Mouse (Mus musculus) small intestine, adult 2 months (tissue): ENCODE data around the gene Polq. TPM values are rescaled to one million over a fixed set of nuclear protein-coding genes. Genes with fewer than 3 reads are reported as not detected.
"Not testable (repeated sequence)": the region's sequence is repeated elsewhere in the genome, so short reads cannot be mapped to it uniquely, and the experiment has no call there.

Experiments used
- H3K27ac ChIP-seq: fragments of 200-500 bp; 2 replicates; pipeline ENCODE4 v1.5.1; 2012; ENCODE audit warnings: low read depth, low read length, control low read depth, inconsistent platforms; ENCODE audit not compliant: insufficient read depth
- H3K27me3 ChIP-seq: fragments of 200-500 bp; 2 replicates; pipeline ENCODE4 v1.6.1; 2012; ENCODE audit warnings: mild to moderate bottlenecking, moderate library complexity, low read length, inconsistent platforms; ENCODE audit not compliant: control insufficient read depth, insufficient read depth
- H3K36me3 ChIP-seq: fragments of 200-500 bp; 2 replicates; pipeline ENCODE4 v1.6.1; 2012; ENCODE audit warnings: mild to moderate bottlenecking, low read length, control low read depth, inconsistent platforms; ENCODE audit not compliant: control insufficient read depth, insufficient read depth
- H3K4me1 ChIP-seq: fragments of 200-500 bp; 2 replicates; pipeline ENCODE4 v1.6.1; 2012; ENCODE audit warnings: low read length, inconsistent platforms, mixed read lengths; ENCODE audit not compliant: control insufficient read depth, insufficient read depth, insufficient read length
- H3K4me3 ChIP-seq: fragments of 200-500 bp; 2 replicates; pipeline ENCODE4 v1.5.1; 2012; ENCODE audit warnings: low read depth, mild to moderate bottlenecking, control low read depth, inconsistent platforms, low read length, moderate library complexity
- CTCF ChIP-seq: fragments of 200-500 bp; IDR thresholded peaks from 2 replicates; pipeline ENCODE4 v1.5.1; 2012; ENCODE audit warnings: low read depth, mild to moderate bottlenecking, control low read depth, inconsistent platforms, low read length, moderate library complexity, mixed read lengths; ENCODE audit not compliant: insufficient replicate concordance, insufficient read length; ENCODE audit errors: extremely low read depth
- POLR2A ChIP-seq: fragments of 200-500 bp; IDR thresholded peaks from 2 replicates; pipeline ENCODE4 v1.6.1; 2012; ENCODE audit warnings: low read depth, mild to moderate bottlenecking, control low read depth, inconsistent platforms, low read length, moderate library complexity
- WGBS: fragments of 180-500 bp; shearing (Covaris S2); methylation state at CpG from one replicate; pipeline ENCODE4 v1.1.7; 2018; 5-methylcytosine and 5-hydroxymethylcytosine counted together
- polyA plus RNA-seq: library from polyadenylated mRNA; depleted of rRNA; stranded (reverse); fragments of >200 nt; gene quantifications from 2 replicates; pipeline ENCODE4 v1.2.3, GENCODE M21; 2012; rRNA removed

The Polq gene
- polyA plus RNA-seq, 1 experiment = 0.13 TPM

GRCm38 (mm10) chr16:37089648-37090047 is 78.1 kb downstream of the Polq start:
- 76% methylated on average over 1 of the region's 1 CpGs for WGBS
- Histone ChIP-seq H3K4me1 (peaks cover 4% of the 10 kb centered on the region; the same call in 1 of the 2 replicates), H3K36me3 (no peaks in the 10 kb centered on the region), H3K4me3 (no peak overlapping the region), H3K27ac (no peak overlapping the region), H3K27me3 (no peaks in the 10 kb centered on the region)
- no peak for TF ChIP-seq POLR2A
- no peak for TF ChIP-seq CTCF

- H3K27me3 ChIP-seq = no peaks in the 10 kb centered on the region
- 65% methylated on average over 4 of the region's 4 CpGs for WGBS
- TF ChIP-seq CTCF (no peak), POLR2A (no peak)
- H3K36me3 ChIP-seq = no peaks in the 10 kb centered on the region
- H3K4me3 ChIP-seq = no peak overlapping the region
- H3K4me1 ChIP-seq = peaks cover 4% of the 10 kb centered on the region; the same call in 1 of the 2 replicates
- no peak overlapping the region for H3K27ac ChIP-seq
Observed at GRCm38 (mm10) chr16:37094169-37094833, 82.7 kb downstream of the Polq start.

- no peaks in the 10 kb centered on the region for H3K36me3 ChIP-seq
- no peaks in the 10 kb centered on the region; the same call in 1 of the 2 replicates for H3K27me3 ChIP-seq
- H3K27ac ChIP-seq = no peak overlapping the region
- TF ChIP-seq POLR2A (no peak), CTCF (no peak)
- no peaks in the 10 kb centered on the region for H3K4me1 ChIP-seq
- no peak overlapping the region for H3K4me3 ChIP-seq
- 44% methylated on average over 5 of the region's 5 CpGs for WGBS
Observed at GRCm38 (mm10) chr16:37108763-37109162, 97.2 kb downstream of the Polq start.

- H3K27me3 ChIP-seq = no peaks in the 10 kb centered on the region; the same call in 1 of the 2 replicates
- TF ChIP-seq POLR2A (no peak), CTCF (peak; percentile 32; the same call in 1 of the 2 replicates)
- H3K4me3 ChIP-seq = no peak overlapping the region
- H3K4me1 ChIP-seq = no peaks in the 10 kb centered on the region
- 12% methylated on average over 3 of the region's 3 CpGs for WGBS
- no peak overlapping the region for H3K27ac ChIP-seq
- H3K36me3 ChIP-seq = no peaks in the 10 kb centered on the region
Observed at GRCm38 (mm10) chr16:37109285-37109684, 97.7 kb downstream of the Polq start.

GRCm38 (mm10) chr16:37125190-37125589 is 113.6 kb downstream of the Polq start:
- not testable (repeated sequence) for H3K27me3 ChIP-seq, H3K36me3 ChIP-seq, H3K27ac ChIP-seq, H3K4me3 ChIP-seq, H3K4me1 ChIP-seq
- 88% methylated on average over 1 of the region's 1 CpGs for WGBS

Other genes with a start within 250 kb of the Polq start
- gene Slc15a2, start 226.8 kb upstream of the Polq start, polyA plus RNA-seq = 0.04 and 0.39 TPM in 2 replicates
- gene Iqcb1, start 183.4 kb upstream of the Polq start, polyA plus RNA-seq = 0.03 and 0.23 TPM in 2 replicates
- 1.1 and 2.4 TPM in 2 replicates for gene Eaf2, start 136.8 kb upstream of the Polq start, polyA plus RNA-seq
- 28.3 and 49.7 TPM in 2 replicates for gene Golgb1, start 136.6 kb upstream of the Polq start, polyA plus RNA-seq
- 4.7 and 9.0 TPM in 2 replicates for gene Hcls1, start 76.8 kb upstream of the Polq start, polyA plus RNA-seq
- not detected in 2 replicates for gene Fbxo40, start 21.3 kb upstream of the Polq start, polyA plus RNA-seq